Mouse (Mus musculus): ENCODE results near the gene Spsb4. TPM values are rescaled to one million over a fixed set of nuclear protein-coding genes. Genes with fewer than 3 reads are reported as not detected.

Spsb4 gene
- polyA plus RNA-seq, 1 experiment from 2014 or later, result 159 TPM

DNA sequence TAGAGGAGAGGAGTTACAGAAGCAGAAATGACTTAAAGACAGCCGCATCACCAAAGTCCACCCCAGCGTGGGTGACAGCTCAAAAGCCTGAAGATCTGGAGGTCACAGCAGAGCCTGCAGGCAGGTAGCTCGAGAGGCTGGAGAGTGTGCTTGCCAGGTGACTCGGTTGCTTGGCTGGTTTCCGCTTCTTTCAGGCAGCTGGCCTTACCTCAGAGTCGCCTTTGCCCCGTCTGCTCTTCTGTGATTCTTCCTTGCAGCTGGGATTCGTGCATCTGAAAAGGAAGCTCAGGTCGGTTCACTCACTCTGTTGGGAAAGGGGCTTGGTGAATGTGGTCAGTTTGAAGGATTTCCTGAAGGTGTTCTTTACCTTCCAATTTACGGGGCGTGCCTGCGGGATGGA, 8.7 kb upstream of the Spsb4 start:
- 0 out of 2 replicates have a peak, but pooled peaks cover 2% of the 10 kb centered on the region for H3K9me3 ChIP-seq
- 76% methylated on average over 12 of the region's 12 CpGs for WGBS
- DNase-seq (ENCODE audit: low spot score), result no peak
- no peak overlapping the region for H3K27ac ChIP-seq
- peaks cover 3% of the 10 kb centered on the region; the same call in 1 of the 2 replicates for H3K4me1 ChIP-seq (replicated peaks)
- H3K4me3 ChIP-seq, result no peak overlapping the region
- no peaks in the 10 kb centered on the region for H3K27me3 ChIP-seq (ENCODE audit: insufficient read depth, poor library complexity, severe bottlenecking)
- H3K36me3 ChIP-seq, result no peaks in the 10 kb centered on the region

- peaks cover 3% of the 10 kb centered on the region; the same call in 1 of the 2 replicates for H3K4me1 ChIP-seq (replicated peaks)
- H3K4me3 ChIP-seq, result no peak overlapping the region
- WGBS, result 83% methylated on average over 4 of the region's 4 CpGs
- H3K36me3 ChIP-seq, result no peaks in the 10 kb centered on the region
- no peak overlapping the region for H3K27ac ChIP-seq
- peaks cover under 1% of the 10 kb centered on the region; the same call in 1 of the 2 replicates for H3K27me3 ChIP-seq (ENCODE audit: insufficient read depth, poor library complexity, severe bottlenecking)
- 0 out of 2 replicates have a peak, but pooled peaks cover 2% of the 10 kb centered on the region for H3K9me3 ChIP-seq
- no peak for DNase-seq (ENCODE audit: low spot score)
Observed at GRCm38 (mm10) chr9:97026006-97026405, 7.4 kb upstream of the Spsb4 start.

GRCm38 (mm10) chr9:97024451-97024850, 5.8 kb upstream of the Spsb4 start:
- DNase-seq (ENCODE audit: low spot score), result no peak
- 70% methylated on average over 7 of the region's 7 CpGs for WGBS
- peaks cover 16% of the 10 kb centered on the region for H3K27me3 ChIP-seq (ENCODE audit: insufficient read depth, poor library complexity, severe bottlenecking)

GRCm38 (mm10) chr9:97022948-97023347, 4.3 kb upstream of the Spsb4 start:
- H3K27me3 ChIP-seq (ENCODE audit: insufficient read depth, poor library complexity, severe bottlenecking), result peaks cover 19% of the 10 kb centered on the region
- H3K4me1 ChIP-seq (replicated peaks), result peaks cover 20% of the 10 kb centered on the region
- WGBS, result 91% methylated on average over 4 of the region's 4 CpGs
- H3K9me3 ChIP-seq, result 0 out of 2 replicates have a peak, but pooled peaks cover 2% of the 10 kb centered on the region
- DNase-seq (ENCODE audit: low spot score), result no peak
- no peaks in the 10 kb centered on the region for H3K36me3 ChIP-seq
- H3K4me3 ChIP-seq, result no peak overlapping the region
- H3K27ac ChIP-seq, result no peak overlapping the region

More at GRCm38 (mm10) chr9:97024451-97024850, 5.8 kb upstream of the Spsb4 start:
- no peaks in the 10 kb centered on the region for H3K36me3 ChIP-seq
- H3K27ac ChIP-seq, result no peak overlapping the region
- 0 out of 2 replicates have a peak, but pooled peaks cover 2% of the 10 kb centered on the region for H3K9me3 ChIP-seq
- peaks cover 12% of the 10 kb centered on the region for H3K4me1 ChIP-seq (replicated peaks)
- no peak overlapping the region for H3K4me3 ChIP-seq

DNA sequence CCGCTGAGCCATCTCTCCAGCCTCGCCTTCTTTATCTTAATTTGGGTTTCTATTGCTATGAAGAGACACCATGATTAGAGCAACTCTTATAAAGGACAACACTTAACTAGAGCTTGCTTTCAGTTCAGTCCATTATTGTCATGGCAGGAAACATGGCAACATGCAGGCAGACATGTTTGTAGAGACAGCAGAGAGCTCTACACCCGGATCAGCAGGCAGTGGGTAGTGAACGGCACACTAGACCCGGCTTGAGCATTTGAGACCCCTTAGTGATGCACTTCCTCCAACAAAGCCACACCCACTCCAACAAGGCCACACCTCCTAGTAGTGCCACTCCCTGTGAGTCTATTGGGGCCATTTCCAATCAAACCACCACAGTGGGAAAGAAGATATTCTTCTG, 3.7 kb upstream of the Spsb4 start:
- 87% methylated on average over 5 of the region's 5 CpGs for WGBS
- DNase-seq (ENCODE audit: low spot score), result no peak

GRCm38 (mm10) chr9:97020152-97020551, 1.5 kb upstream of the Spsb4 start:
- 0 out of 2 replicates have a peak overlapping the region, but pooled peaks have one; percentile 93 for H3K27ac ChIP-seq
- WGBS, result 80% methylated on average over 8 of the region's 8 CpGs
- no peaks in the 10 kb centered on the region for H3K36me3 ChIP-seq
- H3K4me1 ChIP-seq (replicated peaks), result peaks cover 42% of the 10 kb centered on the region
- no peak for DNase-seq (ENCODE audit: low spot score)
- peaks cover 19% of the 10 kb centered on the region for H3K27me3 ChIP-seq (ENCODE audit: insufficient read depth, poor library complexity, severe bottlenecking)
- no peaks in the 10 kb centered on the region for H3K9me3 ChIP-seq
- no peak overlapping the region for H3K4me3 ChIP-seq

More for the DNA sequence above, 3.7 kb upstream of the Spsb4 start:
- Histone ChIP-seq H3K27ac (no peak overlapping the region), H3K4me1 (replicated peaks) (peaks cover 20% of the 10 kb centered on the region), H3K36me3 (no peaks in the 10 kb centered on the region), H3K27me3 (ENCODE audit: insufficient read depth, poor library complexity, severe bottlenecking) (peaks cover 19% of the 10 kb centered on the region), H3K4me3 (no peak overlapping the region), H3K9me3 (0 out of 2 replicates have a peak, but pooled peaks cover 2% of the 10 kb centered on the region)

DNA sequence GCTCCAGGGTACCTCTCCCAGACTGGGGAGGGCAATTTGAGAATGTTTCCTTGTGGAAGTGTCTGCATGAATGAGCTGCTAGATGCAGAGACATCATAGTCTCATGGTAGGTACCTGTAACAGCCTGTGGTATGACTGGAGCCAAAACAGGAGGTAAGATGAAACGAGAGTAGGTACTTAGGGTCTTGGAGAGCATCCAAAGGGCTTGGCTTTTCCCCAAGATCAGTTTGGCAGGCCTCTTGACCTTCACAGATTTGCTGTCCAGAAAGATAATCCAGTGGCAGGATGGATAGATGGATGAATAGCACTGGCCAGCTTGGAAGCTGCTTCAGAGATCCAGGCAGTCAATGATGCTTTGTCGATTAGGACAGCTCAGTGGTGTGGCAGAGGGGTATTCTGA, 1.0 kb upstream of the Spsb4 start:
- DNase-seq (ENCODE audit: low spot score), result no peak
- H3K9me3 ChIP-seq, result no peaks in the 10 kb centered on the region
- peaks cover 47% of the 10 kb centered on the region for H3K4me1 ChIP-seq (replicated peaks)
- peaks cover 19% of the 10 kb centered on the region for H3K27me3 ChIP-seq (ENCODE audit: insufficient read depth, poor library complexity, severe bottlenecking)
- peak overlapping the region; percentile 68 for H3K4me3 ChIP-seq
- peak overlapping the region; percentile 93 for H3K27ac ChIP-seq
- peaks cover 3% of the 10 kb centered on the region; the same call in 1 of the 2 replicates for H3K36me3 ChIP-seq
- WGBS, result 73% methylated on average over 2 of the region's 2 CpGs

GRCm38 (mm10) chr9:97019231-97019630, 588 bp upstream of the Spsb4 start:
- Histone ChIP-seq H3K36me3 (peaks cover 8% of the 10 kb centered on the region; the same call in 1 of the 2 replicates), H3K4me1 (replicated peaks) (peaks cover 52% of the 10 kb centered on the region), H3K4me3 (peak overlapping the region; percentile 68), H3K27me3 (ENCODE audit: insufficient read depth, poor library complexity, severe bottlenecking) (peaks cover 19% of the 10 kb centered on the region), H3K9me3 (no peaks in the 10 kb centered on the region), H3K27ac (peak overlapping the region; percentile 93)
- DNase-seq (ENCODE audit: low spot score), result no peak
- under 1% methylated on average over 11 of the region's 11 CpGs for WGBS

DNA sequence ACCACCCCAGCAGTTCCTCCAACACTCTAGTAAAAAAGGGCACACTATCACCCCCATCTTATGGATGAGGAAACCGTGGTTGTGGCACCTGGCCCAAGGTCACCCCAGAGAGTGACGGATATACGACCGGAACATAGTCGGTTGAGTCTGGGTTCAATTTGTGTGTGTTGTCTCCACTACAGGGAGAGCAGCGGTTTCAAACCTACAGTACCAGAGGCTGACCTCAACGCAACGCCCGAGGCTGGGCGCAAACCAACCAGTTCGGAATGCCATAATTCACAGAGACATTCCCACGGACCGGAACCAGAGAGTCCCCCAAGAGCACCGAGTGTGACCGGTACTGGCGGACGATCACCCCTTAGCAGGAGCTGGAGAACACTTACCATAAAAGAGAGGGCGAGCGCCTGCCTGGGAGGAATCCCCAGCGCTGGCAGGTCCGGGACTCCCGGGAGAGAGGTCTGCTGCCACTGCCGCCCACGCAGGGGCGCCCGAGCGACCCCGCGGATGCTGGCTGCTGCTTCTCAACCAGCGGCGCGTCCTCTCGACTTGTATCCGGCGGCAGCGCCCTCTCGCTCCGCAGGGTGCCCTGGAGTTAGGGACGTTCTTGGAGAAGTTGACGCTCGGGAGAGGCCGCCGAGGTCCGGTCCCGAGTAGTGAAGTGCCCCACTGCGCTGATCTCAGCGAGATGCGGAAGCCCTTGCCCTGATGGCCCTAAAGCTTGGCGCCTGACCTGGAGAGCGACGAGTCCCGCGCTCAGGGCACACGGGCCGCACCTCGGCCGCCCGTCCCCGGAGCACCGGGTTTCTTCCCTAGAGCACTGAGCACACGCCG, 617 bp downstream of the Spsb4 start:
- H3K9me3 ChIP-seq, result no peaks in the 10 kb centered on the region
- peaks cover 60% of the 10 kb centered on the region for H3K4me1 ChIP-seq (replicated peaks)
- WGBS, result under 1% methylated on average over 62 of the region's 62 CpGs
- peak overlapping the region; percentile 68 for H3K4me3 ChIP-seq
- peak; percentile 86 for DNase-seq (ENCODE audit: low spot score)
- peaks cover 23% of the 10 kb centered on the region for H3K27me3 ChIP-seq (ENCODE audit: insufficient read depth, poor library complexity, severe bottlenecking)
- peak overlapping the region; percentile 93 for H3K27ac ChIP-seq
- H3K36me3 ChIP-seq, result peaks cover 15% of the 10 kb centered on the region; the same call in 1 of the 2 replicates

GRCm38 (mm10) chr9:97017121-97017810, 1.4 kb downstream of the Spsb4 start:
- no peaks in the 10 kb centered on the region for H3K9me3 ChIP-seq
- peaks cover 68% of the 10 kb centered on the region for H3K4me1 ChIP-seq (replicated peaks)
- peak overlapping the region; percentile 93 for H3K27ac ChIP-seq
- under 1% methylated on average over 34 of the region's 34 CpGs for WGBS
- peak overlapping the region; percentile 68 for H3K4me3 ChIP-seq
- H3K27me3 ChIP-seq (ENCODE audit: insufficient read depth, poor library complexity, severe bottlenecking), result peaks cover 23% of the 10 kb centered on the region
- H3K36me3 ChIP-seq, result peaks cover 20% of the 10 kb centered on the region
- peak; percentile 64 for DNase-seq (ENCODE audit: low spot score)

GRCm38 (mm10) chr9:97015751-97016150, 2.9 kb downstream of the Spsb4 start:
- peak overlapping the region; percentile 93 for H3K27ac ChIP-seq
- H3K4me1 ChIP-seq (replicated peaks), result peaks cover 83% of the 10 kb centered on the region
- H3K4me3 ChIP-seq, result peak overlapping the region; percentile 68
- peaks cover 25% of the 10 kb centered on the region for H3K36me3 ChIP-seq
- DNase-seq (ENCODE audit: low spot score), result peak; percentile 73
- H3K9me3 ChIP-seq, result no peaks in the 10 kb centered on the region
- WGBS, result 8% methylated on average over 6 of the region's 6 CpGs
- H3K27me3 ChIP-seq (ENCODE audit: insufficient read depth, poor library complexity, severe bottlenecking), result peaks cover 20% of the 10 kb centered on the region

DNA sequence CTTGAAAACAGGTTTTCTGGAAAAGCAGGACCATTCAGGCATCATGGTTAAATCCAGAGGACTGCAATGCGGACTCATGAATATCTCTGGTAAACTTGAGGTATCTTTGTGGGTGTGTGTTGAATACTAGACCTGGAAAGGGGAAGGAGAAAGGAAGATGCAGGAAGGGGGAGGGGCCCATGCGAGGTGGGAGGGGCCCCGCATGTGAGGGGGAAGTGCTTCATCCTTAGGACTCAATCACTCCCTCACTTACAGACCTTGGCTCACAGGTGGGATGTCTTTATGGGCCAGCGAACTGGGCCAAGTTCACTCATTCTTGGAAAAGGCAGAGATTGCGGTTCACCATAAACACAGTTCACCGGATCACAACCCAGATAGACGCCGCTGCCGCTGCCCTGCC, 4.9 kb downstream of the Spsb4 start:
- 0 out of 2 replicates have a peak, but pooled peaks cover 3% of the 10 kb centered on the region for H3K27me3 ChIP-seq (ENCODE audit: insufficient read depth, poor library complexity, severe bottlenecking)
- peak overlapping the region; percentile 68 for H3K4me3 ChIP-seq
- 68% methylated on average over 9 of the region's 9 CpGs for WGBS
- peaks cover 45% of the 10 kb centered on the region for H3K36me3 ChIP-seq
- no peaks in the 10 kb centered on the region for H3K9me3 ChIP-seq
- H3K27ac ChIP-seq, result peak overlapping the region; percentile 93
- H3K4me1 ChIP-seq (replicated peaks), result peaks cover 79% of the 10 kb centered on the region
- DNase-seq (ENCODE audit: low spot score), result no peak
